Mouse (Mus musculus) stomach, embryonic 16.5 days (tissue): ENCODE measurements around the gene Pdk2. TPM values are rescaled to one million over a fixed set of nuclear protein-coding genes. Genes with fewer than 3 reads are reported as not detected.

Experiments
- ATAC-seq: fragments of 200-750 bp; cut with Nextera tagmentation; 2 replicates; pipeline ENCODE4 v1.8.0; 2017; ENCODE audit warnings: moderate number of reproducible peaks, moderate TSS enrichment; ENCODE audit not compliant: insufficient read depth, low FRiP score
- H3K27ac ChIP-seq: fragments of 300-500 bp; sonication (generic); 2 replicates; pipeline ENCODE4 v1.5.1; 2014; ENCODE audit warnings: low read length
- H3K27me3 ChIP-seq: fragments of 300-500 bp; sonication (generic); 2 replicates; pipeline ENCODE4 v1.6.1; 2014; ENCODE audit warnings: low read length, control low read depth, mixed read lengths; ENCODE audit not compliant: control insufficient read depth, insufficient read depth
- H3K36me3 ChIP-seq: fragments of 300-500 bp; sonication (generic); 2 replicates; pipeline ENCODE4 v1.6.1; 2014; ENCODE audit warnings: low read length; ENCODE audit not compliant: control insufficient read depth, insufficient read depth
- H3K4me1 ChIP-seq: fragments of 300-500 bp; sonication (generic); 2 replicates; pipeline ENCODE4 v1.6.1; 2014; ENCODE audit warnings: low read length, control low read depth, mixed read lengths; ENCODE audit not compliant: control insufficient read depth, insufficient read depth
- H3K4me2 ChIP-seq: fragments of 300-500 bp; sonication (generic); 2 replicates; pipeline ENCODE4 v1.6.1; 2014; ENCODE audit warnings: low read depth, low read length, mixed read lengths
- H3K4me3 ChIP-seq: fragments of 300-500 bp; sonication (generic); replicated peaks from 2 replicates; pipeline ENCODE4 v1.5.1; 2014; ENCODE audit warnings: mild to moderate bottlenecking, low read length
- H3K9ac ChIP-seq: fragments of 300-500 bp; sonication (generic); 2 replicates; pipeline ENCODE4 v1.6.1; 2014; ENCODE audit warnings: low read length
- H3K9me3 ChIP-seq: fragments of 300-500 bp; sonication (generic); replicated peaks from 2 replicates; pipeline ENCODE4 v1.6.1; 2016; ENCODE audit warnings: low read length, control low read depth; ENCODE audit not compliant: control insufficient read depth
- WGBS: fragments of 180-500 bp; shearing (Covaris S2); extraction: QIAGEN DNeasy Blood & Tissue Kit; methylation state at CpG from one replicate; pipeline ENCODE4 v1.1.7; 2014; 5-methylcytosine and 5-hydroxymethylcytosine counted together
- polyA plus RNA-seq: library from polyadenylated mRNA; unstranded; fragments of >200 nt; fragmentation: Nextera tagmentation; extraction: Ambion mirVana; gene quantifications from 2 replicates; pipeline ENCODE4 v1.2.1, GENCODE M21; 2015

The Pdk2 gene
- polyA plus RNA-seq, 1 experiment from 2014 or later: 37.9 TPM

- WGBS: 58% methylated on average over 9 of the region's 9 CpGs
- no peak overlapping the region for H3K9ac ChIP-seq
- H3K9me3 ChIP-seq: no peaks in the 10 kb centered on the region
- H3K27me3 ChIP-seq: no peaks in the 10 kb centered on the region
- H3K36me3 ChIP-seq: no peaks in the 10 kb centered on the region
- H3K4me3 ChIP-seq: no peak overlapping the region
- peak; percentile 35; the same call in 1 of the 2 replicates for ATAC-seq
- H3K4me1 ChIP-seq: no peaks in the 10 kb centered on the region
- H3K4me2 ChIP-seq: no peak overlapping the region
- no peak overlapping the region for H3K27ac ChIP-seq
Measured at GRCm38 (mm10) chr11:95046980-95047680, 6.0 kb upstream of the Pdk2 start.

GRCm38 (mm10) chr11:95044185-95044870, 3.2 kb upstream of the Pdk2 start:
- Histone ChIP-seq H3K4me3 (no peak overlapping the region), H3K36me3 (no peaks in the 10 kb centered on the region), H3K4me1 (peaks cover 17% of the 10 kb centered on the region), H3K4me2 (no peak overlapping the region), H3K9ac (no peak overlapping the region), H3K27ac (no peak overlapping the region), H3K9me3 (no peaks in the 10 kb centered on the region), H3K27me3 (no peaks in the 10 kb centered on the region)
- no peak for ATAC-seq
- WGBS: 58% methylated on average over 12 of the region's 13 CpGs

GRCm38 (mm10) chr11:95043608-95044007, 2.5 kb upstream of the Pdk2 start:
- WGBS: 52% methylated on average over 7 of the region's 7 CpGs
- no peak overlapping the region for H3K9ac ChIP-seq
- peaks cover 22% of the 10 kb centered on the region for H3K4me1 ChIP-seq
- no peak overlapping the region for H3K27ac ChIP-seq
- no peaks in the 10 kb centered on the region for H3K27me3 ChIP-seq
- no peak for ATAC-seq
- no peaks in the 10 kb centered on the region for H3K9me3 ChIP-seq
- H3K4me2 ChIP-seq: no peak overlapping the region
- no peaks in the 10 kb centered on the region for H3K36me3 ChIP-seq
- H3K4me3 ChIP-seq: no peak overlapping the region

GRCm38 (mm10) chr11:95043060-95043459, 1.9 kb upstream of the Pdk2 start:
- Histone ChIP-seq H3K27me3 (no peaks in the 10 kb centered on the region), H3K4me2 (no peak overlapping the region), H3K27ac (no peak overlapping the region), H3K36me3 (no peaks in the 10 kb centered on the region), H3K9me3 (no peaks in the 10 kb centered on the region), H3K4me1 (peaks cover 22% of the 10 kb centered on the region), H3K4me3 (no peak overlapping the region), H3K9ac (no peak overlapping the region)
- WGBS: 87% methylated on average over 4 of the region's 4 CpGs
- no peak for ATAC-seq

- Histone ChIP-seq H3K36me3 (no peaks in the 10 kb centered on the region), H3K9ac (peak overlapping the region; percentile 53), H3K4me3 (peak overlapping the region; percentile 73), H3K27me3 (no peaks in the 10 kb centered on the region), H3K4me2 (peak overlapping the region; percentile 83), H3K4me1 (peaks cover 22% of the 10 kb centered on the region), H3K27ac (peak overlapping the region; percentile 54), H3K9me3 (no peaks in the 10 kb centered on the region)
- WGBS: under 1% methylated on average over 11 of the region's 11 CpGs
- ATAC-seq: peak; percentile 14; the same call in 1 of the 2 replicates
Measured at GRCm38 (mm10) chr11:95042096-95042495, 942 bp upstream of the Pdk2 start.

- Histone ChIP-seq H3K4me1 (peaks cover 22% of the 10 kb centered on the region), H3K4me3 (peak overlapping the region; percentile 73), H3K27ac (peak overlapping the region; percentile 61), H3K9ac (peak overlapping the region; percentile 75), H3K4me2 (peak overlapping the region; percentile 83), H3K36me3 (no peaks in the 10 kb centered on the region), H3K27me3 (no peaks in the 10 kb centered on the region), H3K9me3 (no peaks in the 10 kb centered on the region)
- 1% methylated on average over 20 of the region's 20 CpGs for WGBS
- peak; percentile 51; the same call in 1 of the 2 replicates for ATAC-seq
Measured at GRCm38 (mm10) chr11:95040491-95041138, 539 bp downstream of the Pdk2 start.

- H3K27me3 ChIP-seq: no peaks in the 10 kb centered on the region
- H3K4me2 ChIP-seq: peak overlapping the region; percentile 83
- WGBS: 80% methylated on average over 4 of the region's 4 CpGs
- H3K9ac ChIP-seq: peak overlapping the region; percentile 75
- peaks cover 22% of the 10 kb centered on the region for H3K4me1 ChIP-seq
- 0 out of 2 replicates have a peak overlapping the region, but pooled peaks have one; percentile 61 for H3K27ac ChIP-seq
- H3K4me3 ChIP-seq: peak overlapping the region; percentile 73; the same call in 1 of the 2 replicates
- no peak for ATAC-seq
- H3K36me3 ChIP-seq: no peaks in the 10 kb centered on the region
- H3K9me3 ChIP-seq: no peaks in the 10 kb centered on the region
Measured at GRCm38 (mm10) chr11:95039766-95040165, 1.4 kb downstream of the Pdk2 start.

GRCm38 (mm10) chr11:95038818-95039655, 2.1 kb downstream of the Pdk2 start:
- 77% methylated on average over 13 of the region's 13 CpGs for WGBS
- H3K27me3 ChIP-seq: no peaks in the 10 kb centered on the region
- ATAC-seq: no peak
- no peak overlapping the region for H3K9ac ChIP-seq
- no peaks in the 10 kb centered on the region for H3K36me3 ChIP-seq
- H3K4me2 ChIP-seq: no peak overlapping the region
- no peak overlapping the region for H3K27ac ChIP-seq
- no peaks in the 10 kb centered on the region for H3K9me3 ChIP-seq
- peaks cover 25% of the 10 kb centered on the region for H3K4me1 ChIP-seq
- no peak overlapping the region for H3K4me3 ChIP-seq
